Mouse (Mus musculus) embryonic facial prominence, embryonic 15.5 days (tissue): ENCODE results near the gene Atg5. TPM values are rescaled to one million over a fixed set of nuclear protein-coding genes. Genes with fewer than 3 reads are reported as not detected.
"Not testable (repeated sequence)": the region's sequence is repeated elsewhere in the genome, so short reads cannot be mapped to it uniquely, and the experiment has no call there.

Experiments
- ATAC-seq: fragments of 200-750 bp; cut with Nextera tagmentation; 2 replicates; pipeline ENCODE4 v1.8.0; 2017; ENCODE audit warnings: low read depth, moderate TSS enrichment; ENCODE audit not compliant: insufficient number of reproducible peaks, low FRiP score, low TSS enrichment
- H3K27ac ChIP-seq: fragments of 300-500 bp; sonication (generic); replicated peaks from 2 replicates; pipeline ENCODE4 v1.5.1; 2015; ENCODE audit warnings: mild to moderate bottlenecking, inconsistent platforms
- H3K27me3 ChIP-seq: fragments of 300-500 bp; sonication (generic); 2 replicates; pipeline ENCODE4 v1.6.1; 2015; ENCODE audit warnings: inconsistent platforms
- H3K36me3 ChIP-seq: fragments of 300-500 bp; sonication (generic); 2 replicates; pipeline ENCODE4 v1.6.1; 2015; ENCODE audit warnings: mild to moderate bottlenecking, inconsistent platforms
- H3K4me1 ChIP-seq: fragments of 300-500 bp; sonication (generic); 2 replicates; pipeline ENCODE4 v1.6.1; 2015; ENCODE audit warnings: inconsistent platforms
- H3K4me2 ChIP-seq: fragments of 300-500 bp; sonication (generic); replicated peaks from 2 replicates; pipeline ENCODE4 v1.6.1; 2015; ENCODE audit warnings: mild to moderate bottlenecking, inconsistent platforms
- H3K4me3 ChIP-seq: fragments of 300-500 bp; sonication (generic); replicated peaks from 2 replicates; pipeline ENCODE4 v1.5.1; 2015; ENCODE audit warnings: mild to moderate bottlenecking, inconsistent platforms
- H3K9ac ChIP-seq: fragments of 300-500 bp; sonication (generic); 2 replicates; pipeline ENCODE4 v1.6.1; 2015; ENCODE audit warnings: inconsistent platforms
- H3K9me3 ChIP-seq: fragments of 300-500 bp; sonication (generic); replicated peaks from 2 replicates; pipeline ENCODE4 v1.6.1; 2016; ENCODE audit warnings: inconsistent platforms
- WGBS: fragments of 180-500 bp; shearing (Covaris S2); methylation state at CpG from one replicate; pipeline ENCODE4 v1.1.7; 2015; 5-methylcytosine and 5-hydroxymethylcytosine counted together
- polyA plus RNA-seq: library from polyadenylated mRNA; unstranded; fragments of >200 nt; fragmentation: Nextera tagmentation; extraction: Ambion mirVana; gene quantifications from 2 replicates; pipeline ENCODE4 v1.2.1, GENCODE M21; 2015

The Atg5 gene
- polyA plus RNA-seq, 1 experiment from 2014 or later: 48.6 TPM

GRCm38 (mm10) chr10:44332656-44333055, 64.5 kb downstream of the Atg5 start:
- WGBS: 91% methylated on average over 3 of the region's 3 CpGs

GRCm38 (mm10) chr10:44336641-44337382, 68.7 kb downstream of the Atg5 start:
- H3K36me3 ChIP-seq, H3K27ac ChIP-seq, H3K9me3 ChIP-seq, H3K4me1 ChIP-seq, H3K4me3 ChIP-seq, H3K4me2 ChIP-seq, H3K27me3 ChIP-seq, ATAC-seq, H3K9ac ChIP-seq: not testable (repeated sequence)
- 86% methylated on average over 3 of the region's 3 CpGs for WGBS

More at GRCm38 (mm10) chr10:44332656-44333055, 64.5 kb downstream of the Atg5 start:
- H3K9me3 ChIP-seq, ATAC-seq, H3K4me2 ChIP-seq, H3K4me1 ChIP-seq, H3K27me3 ChIP-seq, H3K27ac ChIP-seq, H3K9ac ChIP-seq, H3K4me3 ChIP-seq, H3K36me3 ChIP-seq: not testable (repeated sequence)

GRCm38 (mm10) chr10:44338571-44338970, 70.4 kb downstream of the Atg5 start:
- no peak overlapping the region for H3K4me2 ChIP-seq
- no peak overlapping the region for H3K27ac ChIP-seq
- H3K9me3 ChIP-seq: no peaks in the 10 kb centered on the region
- no peaks in the 10 kb centered on the region for H3K4me1 ChIP-seq
- H3K4me3 ChIP-seq: no peak overlapping the region
- no peaks in the 10 kb centered on the region for H3K36me3 ChIP-seq
- 78% methylated on average over 6 of the region's 6 CpGs for WGBS
- no peaks in the 10 kb centered on the region for H3K27me3 ChIP-seq
- no peak for ATAC-seq
- no peak overlapping the region for H3K9ac ChIP-seq

- H3K4me1 ChIP-seq: no peaks in the 10 kb centered on the region
- ATAC-seq: no peak
- no peaks in the 10 kb centered on the region for H3K36me3 ChIP-seq
- WGBS: 42% methylated on average over 5 of the region's 5 CpGs
- no peak overlapping the region for H3K9ac ChIP-seq
- H3K27me3 ChIP-seq: no peaks in the 10 kb centered on the region
- no peaks in the 10 kb centered on the region for H3K9me3 ChIP-seq
- H3K4me3 ChIP-seq: no peak overlapping the region
- no peak overlapping the region for H3K27ac ChIP-seq
- no peak overlapping the region for H3K4me2 ChIP-seq
Observed at GRCm38 (mm10) chr10:44339326-44339725, 71.2 kb downstream of the Atg5 start.

- Histone ChIP-seq H3K9ac (no peak overlapping the region), H3K27me3 (no peaks in the 10 kb centered on the region), H3K4me2 (no peak overlapping the region), H3K27ac (no peak overlapping the region), H3K36me3 (no peaks in the 10 kb centered on the region), H3K9me3 (no peaks in the 10 kb centered on the region), H3K4me3 (no peak overlapping the region), H3K4me1 (no peaks in the 10 kb centered on the region)
- no peak for ATAC-seq
- WGBS: 73% methylated on average over 4 of the region's 4 CpGs
Observed at GRCm38 (mm10) chr10:44340928-44341327, 72.8 kb downstream of the Atg5 start.

GRCm38 (mm10) chr10:44341826-44342521, 73.8 kb downstream of the Atg5 start:
- ATAC-seq: no peak
- Histone ChIP-seq H3K9ac (no peak overlapping the region), H3K27me3 (no peaks in the 10 kb centered on the region), H3K36me3 (no peaks in the 10 kb centered on the region), H3K4me2 (no peak overlapping the region), H3K4me1 (no peaks in the 10 kb centered on the region), H3K9me3 (no peaks in the 10 kb centered on the region), H3K4me3 (no peak overlapping the region), H3K27ac (no peak overlapping the region)
- 93% methylated on average over 6 of the region's 6 CpGs for WGBS

- Histone ChIP-seq H3K9ac (no peak overlapping the region), H3K4me3 (no peak overlapping the region), H3K4me1 (no peaks in the 10 kb centered on the region), H3K27me3 (no peaks in the 10 kb centered on the region), H3K27ac (no peak overlapping the region), H3K9me3 (no peaks in the 10 kb centered on the region), H3K4me2 (no peak overlapping the region), H3K36me3 (peaks cover 6% of the 10 kb centered on the region; the same call in 1 of the 2 replicates)
- ATAC-seq: no peak
- WGBS: 78% methylated on average over 3 of the region's 3 CpGs
Observed at GRCm38 (mm10) chr10:44343351-44343750, 75.2 kb downstream of the Atg5 start.

GRCm38 (mm10) chr10:44347549-44348172, 79.5 kb downstream of the Atg5 start:
- peaks cover 6% of the 10 kb centered on the region; the same call in 1 of the 2 replicates for H3K36me3 ChIP-seq
- ATAC-seq: no peak
- WGBS: 92% methylated on average over 10 of the region's 10 CpGs
- no peak overlapping the region for H3K4me2 ChIP-seq
- no peak overlapping the region for H3K4me3 ChIP-seq
- H3K9ac ChIP-seq: no peak overlapping the region
- H3K27me3 ChIP-seq: no peaks in the 10 kb centered on the region
- no peaks in the 10 kb centered on the region for H3K9me3 ChIP-seq
- no peaks in the 10 kb centered on the region for H3K4me1 ChIP-seq
- no peak overlapping the region for H3K27ac ChIP-seq

GRCm38 (mm10) chr10:44348474-44349415, 80.6 kb downstream of the Atg5 start:
- H3K4me3 ChIP-seq: no peak overlapping the region
- no peaks in the 10 kb centered on the region for H3K27me3 ChIP-seq
- no peak overlapping the region for H3K4me2 ChIP-seq
- 80% methylated on average over 14 of the region's 14 CpGs for WGBS
- peaks cover 6% of the 10 kb centered on the region; the same call in 1 of the 2 replicates for H3K36me3 ChIP-seq
- no peaks in the 10 kb centered on the region for H3K9me3 ChIP-seq
- H3K4me1 ChIP-seq: no peaks in the 10 kb centered on the region
- ATAC-seq: no peak
- no peak overlapping the region for H3K9ac ChIP-seq
- H3K27ac ChIP-seq: no peak overlapping the region

- H3K36me3 ChIP-seq: no peaks in the 10 kb centered on the region
- no peaks in the 10 kb centered on the region for H3K27me3 ChIP-seq
- no peak overlapping the region for H3K4me2 ChIP-seq
- H3K27ac ChIP-seq: no peak overlapping the region
- H3K9ac ChIP-seq: no peak overlapping the region
- H3K9me3 ChIP-seq: no peaks in the 10 kb centered on the region
- no peak for ATAC-seq
- 73% methylated on average over 4 of the region's 4 CpGs for WGBS
- H3K4me1 ChIP-seq: no peaks in the 10 kb centered on the region
- no peak overlapping the region for H3K4me3 ChIP-seq
Observed at GRCm38 (mm10) chr10:44353467-44353866, 85.3 kb downstream of the Atg5 start.

- no peaks in the 10 kb centered on the region for H3K27me3 ChIP-seq
- WGBS: 82% methylated on average over 10 of the region's 10 CpGs
- no peaks in the 10 kb centered on the region for H3K9me3 ChIP-seq
- ATAC-seq: no peak
- no peak overlapping the region for H3K4me3 ChIP-seq
- H3K27ac ChIP-seq: no peak overlapping the region
- H3K9ac ChIP-seq: no peak overlapping the region
- H3K4me1 ChIP-seq: no peaks in the 10 kb centered on the region
- H3K36me3 ChIP-seq: no peaks in the 10 kb centered on the region
- no peak overlapping the region for H3K4me2 ChIP-seq
Observed at GRCm38 (mm10) chr10:44354393-44354792, 86.2 kb downstream of the Atg5 start.
